Mouse (Mus musculus) v-Abl transformed pro-B cells (cell line): ENCODE measurements around the gene Sorcs2.

ENCODE experiments used
- in situ Hi-C, 2 experiments: fragments of 400-800 bp; cut with MboI; formaldehyde crosslinking; loops; one replicate each; pipeline ENCODE4 v1.15.1; 2025; ENCODE audit not compliant: unreplicated experiment in 2 of 2

Sorcs2 gene

GRCm38 (mm10) chr5:35981341-35981740 lies 416.6 kb downstream of the Sorcs2 start:
- in situ Hi-C loops, result loop anchor here (5.0 to 25.0 kb wide), 4 partner anchors 416 to 763 kb away; partner anchors contain the start of genes Bloc1s4 (in 2 of the 2) and Sorcs2 (in 1 of the 2)

- in situ Hi-C loops, result loop anchor here (5.0 to 25.0 kb wide), 4 partner anchors 417 to 764 kb away; partner anchors contain the start of genes Bloc1s4 (in 2 of the 2) and Sorcs2 (in 1 of the 2)
Observed at GRCm38 (mm10) chr5:35980542-35980941, 417.4 kb downstream of the Sorcs2 start.

GRCm38 (mm10) chr5:35975681-35976080 lies 422.3 kb downstream of the Sorcs2 start:
- in situ Hi-C loops, result loop anchor here in 1 of 2 experiments (25.0 kb wide), 1 partner anchor 637 kb away; no protein-coding TSS in a partner anchor

- in situ Hi-C loops, result loop anchor here (5.0 kb wide), 1 partner anchor 87 kb away; no protein-coding TSS in a partner anchor
Observed at GRCm38 (mm10) chr5:35974265-35974664, 423.7 kb downstream of the Sorcs2 start.

DNA sequence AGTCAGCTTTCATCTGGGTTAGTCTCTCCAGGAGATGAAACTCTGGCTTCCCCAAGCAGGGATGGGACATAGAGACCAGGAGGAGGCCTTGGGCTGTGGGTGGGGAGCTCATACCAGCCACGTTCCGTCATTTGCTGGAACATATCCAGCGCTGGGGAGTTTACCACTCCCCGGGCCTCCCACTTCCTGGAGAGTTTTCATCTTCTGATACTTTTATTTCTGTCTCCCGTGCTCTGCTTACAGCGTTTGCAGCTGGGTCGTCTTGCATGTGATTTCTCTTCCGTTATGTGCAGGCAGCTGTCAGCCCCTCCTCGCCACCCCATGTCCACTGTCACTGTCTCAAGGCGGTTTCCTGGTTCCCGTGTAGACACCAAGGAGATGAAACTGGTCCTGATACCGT lies 424.1 kb downstream of the Sorcs2 start:
- in situ Hi-C loops, result loop anchor here (5.0 kb wide), 1 partner anchor 86 kb away; no protein-coding TSS in a partner anchor

- in situ Hi-C loops, result loop anchor here (5.0 kb wide), 1 partner anchor 85 kb away; no protein-coding TSS in a partner anchor
Observed at GRCm38 (mm10) chr5:35972739-35973138, 425.2 kb downstream of the Sorcs2 start.

- in situ Hi-C loops, result loop anchor here (5.0 kb wide), 1 partner anchor 85 kb away; no protein-coding TSS in a partner anchor
Observed at GRCm38 (mm10) chr5:35971841-35972578, 425.9 kb downstream of the Sorcs2 start.

DNA sequence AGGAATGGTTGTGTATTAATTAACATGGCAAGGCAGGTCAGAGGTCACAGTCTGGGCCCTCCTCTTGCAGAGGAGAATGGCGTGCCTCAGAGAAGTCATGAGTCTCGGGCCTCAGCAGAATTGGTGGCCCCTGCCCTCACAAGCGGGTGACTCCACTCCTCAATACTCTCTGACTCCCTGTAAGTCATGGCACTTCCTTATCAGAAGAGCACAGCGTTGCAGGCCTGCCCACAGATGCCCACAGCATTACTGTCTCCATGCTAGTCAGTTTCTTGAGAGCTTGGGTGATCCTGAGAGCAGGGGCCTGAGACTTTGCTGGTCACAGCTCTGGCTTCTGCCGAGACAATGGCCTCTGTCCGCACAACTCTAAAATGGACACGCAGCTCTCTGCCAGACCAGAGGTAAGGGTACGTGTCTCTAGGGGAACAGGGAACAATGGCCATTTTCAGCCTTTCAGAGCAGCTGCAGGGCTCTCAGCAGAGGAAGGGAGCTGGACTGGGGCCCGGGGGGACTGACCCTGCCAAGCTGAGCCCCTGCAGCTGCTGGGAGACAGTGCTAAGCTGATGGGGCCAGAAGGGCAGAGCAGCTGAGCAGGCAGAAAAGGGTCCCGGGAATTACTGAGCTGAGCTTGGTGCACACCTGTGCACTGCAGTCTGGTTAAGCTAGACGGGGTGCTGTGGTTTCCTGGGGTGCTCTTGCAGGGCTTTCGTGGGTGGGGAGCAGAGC lies 427.4 kb downstream of the Sorcs2 start:
- in situ Hi-C loops, result loop anchor here (5.0 kb wide), 1 partner anchor 83 kb away; no protein-coding TSS in a partner anchor

DNA sequence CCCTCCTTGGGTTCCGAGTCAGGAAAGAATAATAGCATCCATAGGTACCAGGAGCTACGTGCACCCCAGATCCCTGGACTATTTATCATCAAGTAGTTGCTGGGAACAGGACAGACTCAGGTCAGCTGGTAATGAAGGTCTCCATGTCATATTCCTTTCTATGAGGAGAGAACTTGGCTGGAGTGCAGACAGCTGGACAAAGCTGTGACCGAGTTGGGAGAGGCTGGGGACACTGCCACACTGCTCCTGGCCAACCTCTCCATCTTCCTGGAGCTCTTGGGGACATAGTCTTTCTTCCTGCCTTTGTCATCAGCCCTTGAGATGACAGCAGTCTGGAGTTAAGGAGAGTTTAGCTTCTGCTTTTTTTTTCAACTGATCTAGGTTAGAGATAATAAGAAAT lies 428.1 kb downstream of the Sorcs2 start:
- in situ Hi-C loops, result loop anchor here (5.0 kb wide), 1 partner anchor 83 kb away; no protein-coding TSS in a partner anchor
